Mouse (Mus musculus) megakaryocyte, embryonic 14.5 days (primary cell): ENCODE results near the gene Fam20b. TPM values are rescaled to one million over a fixed set of nuclear protein-coding genes. Genes with fewer than 3 reads are reported as not detected.

Experiments
- H3K27me3 ChIP-seq: replicated peaks from 2 replicates; pipeline ENCODE3; 2012; ENCODE audit warnings: inconsistent platforms
- H3K36me3 ChIP-seq: replicated peaks from 2 replicates; pipeline ENCODE3; 2012; ENCODE audit warnings: low read length, inconsistent platforms, mixed read lengths
- H3K4me1 ChIP-seq: 2 replicates; pipeline ENCODE4 v1.6.1; 2012; ENCODE audit warnings: inconsistent platforms
- H3K4me3 ChIP-seq: replicated peaks from 2 replicates; pipeline ENCODE3; 2012; ENCODE audit warnings: moderate library complexity, mild to moderate bottlenecking, inconsistent platforms
- H3K9me3 ChIP-seq: 2 replicates; pipeline ENCODE4 v1.6.1; 2012; ENCODE audit warnings: inconsistent platforms
- FLI1 ChIP-seq: IDR thresholded peaks from 2 replicates; pipeline ENCODE4 v1.6.1; 2012; ENCODE audit warnings: low read length, inconsistent platforms, mixed read lengths
- GATA1 ChIP-seq: IDR thresholded peaks from 3 replicates; pipeline ENCODE4 v1.6.1; 2012; ENCODE audit warnings: mixed read lengths, low read length, inconsistent platforms, borderline replicate concordance
- polyA plus RNA-seq: library from polyadenylated mRNA; stranded (reverse); fragments of >175 nt; gene quantifications from 2 replicates; pipeline ENCODE4 v1.2.3, GENCODE M21; 2012; ENCODE audit warnings: low replicate concordance; ENCODE audit not compliant: insufficient read depth

Fam20b gene
- polyA plus RNA-seq, 1 experiment = 6.0 TPM

- H3K4me1 ChIP-seq = peaks cover 3% of the 10 kb centered on the region; the same call in 1 of the 2 replicates
- H3K4me3 ChIP-seq = no peak overlapping the region
- TF ChIP-seq GATA1 (no peak), FLI1 (no peak)
- H3K36me3 ChIP-seq = peaks cover 61% of the 10 kb centered on the region
- no peaks in the 10 kb centered on the region for H3K9me3 ChIP-seq
- H3K27me3 ChIP-seq = no peaks in the 10 kb centered on the region
Measured at GRCm38 (mm10) chr1:156659906-156660659, 58.8 kb downstream of the Fam20b start.

GRCm38 (mm10) chr1:156658676-156659075, 60.2 kb downstream of the Fam20b start:
- Histone ChIP-seq H3K36me3 (peaks cover 75% of the 10 kb centered on the region), H3K9me3 (no peaks in the 10 kb centered on the region), H3K27me3 (no peaks in the 10 kb centered on the region), H3K4me3 (no peak overlapping the region), H3K4me1 (peaks cover 3% of the 10 kb centered on the region; the same call in 1 of the 2 replicates)
- TF ChIP-seq FLI1 (no peak), GATA1 (no peak)

GRCm38 (mm10) chr1:156657523-156657922, 61.4 kb downstream of the Fam20b start:
- Histone ChIP-seq H3K36me3 (peaks cover 79% of the 10 kb centered on the region), H3K27me3 (no peaks in the 10 kb centered on the region), H3K4me1 (peaks cover 3% of the 10 kb centered on the region; the same call in 1 of the 2 replicates), H3K4me3 (no peak overlapping the region), H3K9me3 (no peaks in the 10 kb centered on the region)
- TF ChIP-seq FLI1 (no peak), GATA1 (no peak)

GRCm38 (mm10) chr1:156654735-156655530, 64.0 kb downstream of the Fam20b start:
- TF ChIP-seq GATA1 = no peak
- TF ChIP-seq FLI1 = no peak
- H3K36me3 ChIP-seq = peaks cover 79% of the 10 kb centered on the region

GRCm38 (mm10) chr1:156652189-156652822, 66.6 kb downstream of the Fam20b start:
- no peak overlapping the region for H3K4me3 ChIP-seq
- TF ChIP-seq GATA1 = no peak
- no peak for TF ChIP-seq FLI1
- peaks cover 81% of the 10 kb centered on the region for H3K36me3 ChIP-seq
- H3K4me1 ChIP-seq = peaks cover 3% of the 10 kb centered on the region; the same call in 1 of the 2 replicates
- no peaks in the 10 kb centered on the region for H3K9me3 ChIP-seq
- H3K27me3 ChIP-seq = no peaks in the 10 kb centered on the region

More at GRCm38 (mm10) chr1:156654735-156655530, 64.0 kb downstream of the Fam20b start:
- H3K9me3 ChIP-seq = no peaks in the 10 kb centered on the region
- H3K27me3 ChIP-seq = no peaks in the 10 kb centered on the region
- no peak overlapping the region for H3K4me3 ChIP-seq
- H3K4me1 ChIP-seq = peaks cover 3% of the 10 kb centered on the region; the same call in 1 of the 2 replicates

- TF ChIP-seq FLI1 = no peak
- no peak for TF ChIP-seq GATA1
- Histone ChIP-seq H3K27me3 (no peaks in the 10 kb centered on the region), H3K36me3 (peaks cover 81% of the 10 kb centered on the region), H3K4me1 (no peaks in the 10 kb centered on the region; the same call in 1 of the 2 replicates), H3K4me3 (no peak overlapping the region), H3K9me3 (no peaks in the 10 kb centered on the region)
Measured at GRCm38 (mm10) chr1:156650631-156651030, 68.3 kb downstream of the Fam20b start.

GRCm38 (mm10) chr1:156648705-156649104, 70.2 kb downstream of the Fam20b start:
- Histone ChIP-seq H3K4me1 (no peaks in the 10 kb centered on the region), H3K9me3 (no peaks in the 10 kb centered on the region), H3K4me3 (no peak overlapping the region), H3K27me3 (no peaks in the 10 kb centered on the region), H3K36me3 (peaks cover 80% of the 10 kb centered on the region)
- TF ChIP-seq FLI1 = no peak
- no peak for TF ChIP-seq GATA1

- TF ChIP-seq GATA1 (no peak), FLI1 (no peak)
- H3K27me3 ChIP-seq = no peaks in the 10 kb centered on the region
- H3K36me3 ChIP-seq = peaks cover 93% of the 10 kb centered on the region
Measured at GRCm38 (mm10) chr1:156645971-156646370, 72.9 kb downstream of the Fam20b start.

GRCm38 (mm10) chr1:156644780-156645523, 73.9 kb downstream of the Fam20b start:
- Histone ChIP-seq H3K4me1 (peaks cover 22% of the 10 kb centered on the region), H3K27me3 (no peaks in the 10 kb centered on the region), H3K4me3 (no peak overlapping the region), H3K36me3 (peaks cover 96% of the 10 kb centered on the region), H3K9me3 (no peaks in the 10 kb centered on the region)
- TF ChIP-seq FLI1 = no peak
- TF ChIP-seq GATA1 = no peak

More at GRCm38 (mm10) chr1:156645971-156646370, 72.9 kb downstream of the Fam20b start:
- Histone ChIP-seq H3K4me3 (no peak overlapping the region), H3K4me1 (peaks cover 21% of the 10 kb centered on the region), H3K9me3 (no peaks in the 10 kb centered on the region)
